In the genomic region with DNA sequence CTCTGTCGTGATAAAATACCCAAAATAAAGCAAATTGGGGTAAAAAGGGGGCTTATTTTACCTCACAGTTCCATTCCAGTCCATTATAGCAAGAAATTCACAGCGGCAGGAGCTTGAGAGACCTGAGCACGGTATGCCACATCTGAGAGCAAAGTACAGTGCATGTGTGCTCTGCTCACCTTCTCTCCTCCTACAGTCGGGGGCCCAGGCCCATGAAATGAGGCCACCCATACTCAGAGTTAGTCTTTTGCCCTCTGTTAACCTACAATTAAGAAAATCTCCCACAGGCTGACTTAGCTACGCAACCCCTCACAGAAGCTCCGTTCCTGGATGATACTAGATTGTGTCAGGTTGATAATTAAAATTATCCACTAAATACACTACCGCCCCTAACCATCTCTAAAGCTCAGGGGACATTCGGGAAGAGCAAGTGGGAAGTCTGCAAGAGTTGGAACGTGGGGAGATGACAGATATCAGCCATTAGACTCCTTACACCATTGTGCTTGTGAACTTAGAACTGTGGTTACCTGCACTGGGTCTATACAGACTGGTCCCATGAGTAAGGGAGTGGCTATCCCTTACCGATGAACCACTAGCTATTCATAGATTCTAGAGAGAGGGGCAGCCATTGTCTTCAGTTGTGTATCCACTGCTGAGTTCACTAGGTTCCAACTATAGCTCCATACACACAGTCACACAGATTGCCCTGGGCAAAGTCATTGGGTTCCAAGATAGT, we compare ENCODE assay signal across 24 mouse cellular contexts.
"Had no signal": no experiment of that assay in that cellular context is flagged by ENCODE, and none has a peak within 500 bp of the region (broad histone marks: within the 10 kb centered on the region; RNA-seq: fewer than 3 reads in every experiment).

No protein-coding gene starts in this region.

- H3K9me3 ChIP-seq: heart, embryonic 10.5 days; heart, embryonic 12.5 days; hindbrain, embryonic 13.5 days; hindbrain, embryonic 15.5 days; limb, embryonic 10.5 days; limb, embryonic 12.5 days; liver, embryonic 13.5 days; liver, embryonic 15.5 days had no signal

- H3K27ac ChIP-seq: heart, embryonic 10.5 days; hindbrain, embryonic 13.5 days; hindbrain, embryonic 15.5 days; hindbrain, postnatal 0 days; kidney, postnatal 0 days; layer of hippocampus, adult 2 months; left cerebral cortex, adult 2 months; limb, embryonic 10.5 days; limb, embryonic 12.5 days; liver, embryonic 13.5 days; liver, embryonic 15.5 days had no signal

- DNase-seq: gastrocnemius, postnatal 14 days; gastrocnemius, postnatal 36 days; heart, adult 18-20 months; heart, postnatal 10 days; heart, postnatal 36 days; kidney, adult 2 months; kidney, adult 9 months; kidney, postnatal 25 days; kidney, postnatal 4 days; liver; liver, embryonic 13.5 days; liver, postnatal 0 days had no signal

- H3K27me3 ChIP-seq: heart, embryonic 12.5 days; hindbrain, embryonic 13.5 days; hindbrain, embryonic 15.5 days; limb, embryonic 12.5 days; liver, embryonic 13.5 days; liver, embryonic 15.5 days had no signal

- ATAC-seq: hindbrain, postnatal 0 days; liver, postnatal 0 days had no signal

- H3K4me1 ChIP-seq: heart, embryonic 10.5 days; hindbrain, embryonic 13.5 days; hindbrain, embryonic 15.5 days; limb, embryonic 10.5 days; limb, embryonic 12.5 days; liver, embryonic 13.5 days; liver, embryonic 15.5 days had no signal

- H3K9ac ChIP-seq: heart, embryonic 12.5 days; hindbrain, embryonic 13.5 days; hindbrain, embryonic 15.5 days; limb, embryonic 12.5 days; liver, embryonic 13.5 days; liver, embryonic 15.5 days; liver, postnatal 0 days had no signal

- H3K4me2 ChIP-seq: heart, embryonic 12.5 days; hindbrain, embryonic 13.5 days; hindbrain, embryonic 15.5 days; limb, embryonic 12.5 days; liver, embryonic 11.5 days; liver, embryonic 13.5 days; liver, embryonic 15.5 days had no signal

- H3K4me3 ChIP-seq: heart, embryonic 10.5 days; heart, embryonic 12.5 days; hindbrain, embryonic 13.5 days; hindbrain, embryonic 15.5 days; layer of hippocampus, adult 2 months; left cerebral cortex, adult 2 months; limb, embryonic 10.5 days; limb, embryonic 12.5 days; liver, embryonic 13.5 days; liver, embryonic 15.5 days had no signal

- H3K36me3 ChIP-seq: heart, embryonic 10.5 days; heart, embryonic 12.5 days; hindbrain, embryonic 13.5 days; hindbrain, embryonic 15.5 days; limb, embryonic 10.5 days; limb, embryonic 12.5 days; liver, embryonic 13.5 days; liver, embryonic 15.5 days had no signal
